Mouse (Mus musculus) brain, embryonic 14.5 days (tissue): Measurements from ENCODE around the gene Brk1. TPM values are rescaled to one million over a fixed set of nuclear protein-coding genes. Genes with fewer than 3 reads are reported as not detected.

Source experiments
- DNase-seq: peaks from one replicate; pipeline ENCODE4 v3.0.0-alpha.2; 2011; ENCODE audit warnings: low read depth
- CTCF ChIP-seq: fragments of 200-500 bp; IDR thresholded peaks from 2 replicates; pipeline ENCODE4 v1.5.1; 2012; ENCODE audit warnings: inconsistent platforms, mild to moderate bottlenecking, moderate library complexity, borderline replicate concordance; ENCODE audit not compliant: insufficient read depth, insufficient read length; ENCODE audit errors: extremely low read depth
- POLR2A ChIP-seq: fragments of 200-500 bp; IDR thresholded peaks from 2 replicates; pipeline ENCODE4 v1.6.1; 2012; ENCODE audit warnings: mild to moderate bottlenecking, inconsistent platforms, borderline replicate concordance; ENCODE audit not compliant: poor library complexity, insufficient read depth, insufficient read length, severe bottlenecking; ENCODE audit errors: extremely low read depth
- polyA plus RNA-seq: library from polyadenylated mRNA; depleted of rRNA; stranded (reverse); fragments of >200 nt; gene quantifications from 2 replicates; pipeline ENCODE4 v1.2.3, GENCODE M21; 2012

Brk1 gene
- polyA plus RNA-seq, 1 experiment: 206 TPM

- peak; percentile 50 for DNase-seq
- TF ChIP-seq POLR2A: no peak
- TF ChIP-seq CTCF: no peak
Measured at GRCm38 (mm10) chr6:113624989-113625770, 20.6 kb downstream of the Brk1 start.

GRCm38 (mm10) chr6:113630322-113630721 lies 25.8 kb downstream of the Brk1 start:
- TF ChIP-seq POLR2A (no peak), CTCF (no peak)
- DNase-seq: no peak

- TF ChIP-seq CTCF (no peak), POLR2A (no peak)
- DNase-seq: no peak
Measured at GRCm38 (mm10) chr6:113632863-113633262, 28.3 kb downstream of the Brk1 start.

- peak; percentile 93 for DNase-seq
- TF ChIP-seq POLR2A (no peak; the same call in 1 of the 2 replicates), CTCF (peak; percentile 92)
Measured at GRCm38 (mm10) chr6:113638302-113639040, 33.9 kb downstream of the Brk1 start, which contains the start of gene Irak2. Gene Irak2 (plus strand): TSS chr6:113638467.

GRCm38 (mm10) chr6:113639201-113639600 lies 34.6 kb downstream of the Brk1 start:
- no peak for DNase-seq
- TF ChIP-seq POLR2A (no peak), CTCF (no peak)

- no peak for DNase-seq
- no peak for TF ChIP-seq POLR2A
- TF ChIP-seq CTCF: no peak
Measured at GRCm38 (mm10) chr6:113642605-113643004, 38.0 kb downstream of the Brk1 start.

- TF ChIP-seq POLR2A (no peak), CTCF (no peak)
- DNase-seq: no peak
Measured at GRCm38 (mm10) chr6:113643021-113643420, 38.4 kb downstream of the Brk1 start.

GRCm38 (mm10) chr6:113643967-113644366 lies 39.4 kb downstream of the Brk1 start:
- no peak for DNase-seq
- TF ChIP-seq CTCF: no peak

- TF ChIP-seq POLR2A (no peak), CTCF (no peak)
- no peak for DNase-seq
Measured at GRCm38 (mm10) chr6:113644808-113645207, 40.2 kb downstream of the Brk1 start.

- TF ChIP-seq POLR2A (no peak), CTCF (no peak)
- no peak for DNase-seq
Measured at GRCm38 (mm10) chr6:113649346-113650196, 45.0 kb downstream of the Brk1 start.

- DNase-seq: no peak
- TF ChIP-seq CTCF (no peak), POLR2A (no peak)
Measured at GRCm38 (mm10) chr6:113650197-113650640, 45.6 kb downstream of the Brk1 start.
